Mouse (Mus musculus) layer of hippocampus, adult 9-10 months (tissue): ENCODE measurements around the gene Arhgap40.
A peak's percentile ranks its signal among the peaks of the same experiment; 100 is the strongest.

ENCODE experiments used
- DNase-seq: peaks from one replicate; pipeline ENCODE4 v3.0.0; 2022; ENCODE audit warnings: low spot score

Arhgap40 gene

DNA sequence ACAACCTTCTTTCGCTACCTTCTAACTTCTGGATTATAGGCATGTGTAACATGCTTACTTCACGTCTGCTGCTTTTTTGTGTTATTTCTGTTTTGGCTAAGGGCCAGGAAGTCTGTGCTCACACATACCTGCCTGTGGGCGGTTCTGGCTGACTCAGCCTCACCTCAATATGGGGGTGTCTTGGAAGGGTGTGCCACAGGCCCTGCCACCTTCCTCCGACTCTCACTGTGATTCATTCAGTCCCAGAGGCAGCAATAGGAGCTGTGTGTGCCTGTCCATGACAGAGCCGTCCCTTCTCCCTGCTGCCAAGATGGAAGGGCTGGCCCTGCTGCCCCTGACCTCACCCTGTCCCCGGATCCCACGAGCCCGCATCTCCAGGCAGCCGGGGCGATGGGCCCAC lies at the start of gene Arhgap40:
Gene Arhgap40 (plus strand): TSS at position 269 of the 400 bp plus-strand sequence.
- DNase-seq, result no peak

DNA sequence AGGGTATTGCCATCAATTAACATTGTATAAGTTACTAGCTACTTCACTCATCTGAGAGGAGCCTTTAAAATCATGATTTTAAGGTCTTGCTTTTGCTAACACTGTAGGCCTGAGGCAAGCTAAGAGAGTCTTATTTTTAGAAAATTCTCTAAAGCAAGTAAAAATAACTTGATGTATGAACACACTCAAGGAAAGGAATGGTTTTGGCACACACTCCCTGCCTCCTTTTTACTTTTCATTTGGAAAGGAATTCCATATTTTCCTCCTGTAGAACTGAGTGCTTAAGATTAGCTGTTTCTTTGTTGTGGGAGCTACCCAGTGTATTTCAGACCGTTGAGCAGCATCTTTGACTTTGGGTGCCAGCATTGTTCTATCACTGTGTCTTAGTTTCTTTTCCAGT lies 38.4 kb upstream of the Arhgap40 start:
- DNase-seq, result no peak

DNA sequence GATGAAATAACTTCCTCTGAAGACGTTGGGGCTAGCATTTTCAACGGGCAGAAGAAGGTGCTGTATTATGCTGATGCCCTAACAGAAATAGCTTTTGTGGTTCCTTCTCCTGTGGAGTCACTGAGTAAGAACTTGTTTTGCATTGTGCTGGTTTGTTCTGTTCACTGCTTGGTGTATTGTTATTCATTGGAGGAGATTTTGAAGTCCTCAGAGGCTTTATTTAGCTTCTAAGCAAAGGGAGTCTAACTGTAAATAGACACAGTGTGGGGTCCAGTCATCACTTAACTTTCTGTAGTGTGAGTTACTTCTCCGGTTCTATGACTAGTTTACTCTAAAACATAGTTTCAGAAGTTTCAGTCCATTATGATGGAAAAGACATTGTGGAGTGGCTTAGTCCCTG lies 35.0 kb upstream of the Arhgap40 start:
- no peak for DNase-seq

DNA sequence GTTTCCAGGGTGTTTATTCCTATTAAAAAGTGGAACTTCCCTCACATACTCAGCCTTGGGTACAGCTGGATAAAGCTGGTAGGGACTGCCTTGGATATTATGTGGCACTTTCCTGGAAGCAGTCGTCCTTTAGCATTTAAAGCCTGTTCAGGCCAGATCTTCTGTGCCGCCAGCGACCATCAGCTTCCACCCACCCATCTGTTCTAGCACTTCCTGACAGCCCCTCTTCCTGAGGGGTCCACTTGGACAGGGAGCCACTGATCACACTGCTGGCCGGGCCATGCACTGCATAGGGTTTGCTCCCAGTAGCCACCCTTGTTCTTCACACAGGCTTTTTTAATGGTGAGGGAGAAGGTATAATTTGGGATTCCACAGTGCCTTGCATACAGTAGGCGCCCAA lies 14.1 kb upstream of the Arhgap40 start:
- DNase-seq, result no peak

DNA sequence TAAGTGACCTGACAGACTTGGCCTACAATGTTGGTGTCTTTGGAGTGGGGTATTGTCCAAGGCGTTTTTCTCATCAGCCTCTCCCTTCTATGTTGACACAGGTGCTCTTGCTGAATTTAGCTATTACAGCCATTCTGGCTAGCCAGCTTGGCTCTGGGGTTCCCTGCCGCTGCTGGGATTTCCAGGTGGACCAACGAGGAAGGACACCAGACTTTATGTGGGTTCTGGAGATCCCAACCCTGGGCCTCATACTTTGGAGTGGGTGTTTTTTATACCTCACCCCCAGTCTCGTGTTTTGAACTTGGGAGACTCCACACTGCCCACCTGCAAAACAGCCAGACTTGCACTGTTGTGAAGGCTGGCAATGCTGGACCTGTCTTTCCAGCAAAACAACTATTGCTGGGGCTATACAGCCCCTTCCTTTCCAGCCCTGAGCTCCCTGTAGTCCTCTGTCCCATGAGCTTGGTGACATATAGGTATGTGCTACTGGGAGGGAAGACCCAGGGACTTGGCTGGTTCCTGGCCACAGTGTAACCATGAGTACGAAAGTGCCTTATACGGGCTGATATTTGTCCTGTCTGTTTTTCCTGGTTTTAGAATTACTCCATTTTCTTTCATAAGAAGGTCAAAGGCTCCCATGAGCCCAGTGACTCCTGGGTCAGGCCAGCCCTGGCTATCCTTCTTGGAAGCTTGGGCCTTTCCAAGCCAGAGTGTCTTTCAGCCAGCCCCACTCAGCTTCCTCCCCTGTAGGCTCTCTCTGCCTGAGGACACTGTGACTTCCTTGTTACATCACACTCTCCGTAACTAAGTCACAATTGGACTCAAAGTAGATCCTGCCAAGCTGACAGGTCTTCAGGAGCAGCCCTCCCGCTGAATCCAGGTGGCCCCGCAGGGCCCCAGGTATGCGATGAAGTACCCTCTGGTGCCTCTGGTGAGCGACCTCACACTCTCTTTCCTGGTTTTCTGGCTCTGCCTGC lies 10.5 kb upstream of the Arhgap40 start, which contains the start of gene Adig:
Gene Adig (plus strand): TSS at position 777 of the 977 bp plus-strand sequence.
- no peak for DNase-seq

DNA sequence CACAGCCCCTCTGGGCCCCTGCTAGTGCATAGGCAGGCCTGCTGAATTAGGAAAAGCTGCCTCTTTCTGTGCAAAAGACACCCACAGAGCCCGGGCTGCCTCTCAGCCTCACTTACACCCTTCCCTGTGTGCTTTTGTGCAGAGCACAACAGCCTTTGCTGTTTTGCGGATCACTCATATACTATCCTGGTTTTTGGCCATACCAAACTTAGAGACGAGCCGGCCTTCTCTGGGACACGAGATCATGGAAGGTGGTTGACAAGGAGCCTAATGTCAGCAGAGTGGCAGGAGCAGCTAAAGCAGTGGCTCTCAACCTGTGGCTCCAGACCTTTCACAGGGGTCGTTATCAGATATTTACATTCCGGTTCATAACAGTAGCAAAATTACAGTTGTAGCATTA lies 9.4 kb upstream of the Arhgap40 start:
- DNase-seq, result no peak

DNA sequence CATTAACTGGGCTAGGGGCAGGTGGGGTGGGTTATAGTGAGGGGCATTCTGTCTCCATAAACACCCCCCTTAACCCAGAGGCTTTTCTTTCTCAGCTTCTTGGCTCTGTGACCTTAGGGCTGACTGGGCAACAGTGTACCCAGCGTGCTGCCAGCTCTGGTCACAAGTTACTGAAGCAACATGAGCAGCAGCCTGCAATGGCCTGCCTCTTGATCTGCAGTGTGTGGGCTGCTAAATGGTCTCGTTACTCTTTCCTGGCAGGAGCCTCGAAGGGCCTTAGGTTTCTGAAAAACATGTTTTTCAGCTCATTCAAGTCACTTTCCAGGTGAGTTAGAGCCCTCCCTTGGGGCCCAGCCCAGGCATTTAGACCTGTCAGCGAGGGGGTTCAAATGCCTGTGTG lies 8.9 kb upstream of the Arhgap40 start:
- DNase-seq, result no peak

DNA sequence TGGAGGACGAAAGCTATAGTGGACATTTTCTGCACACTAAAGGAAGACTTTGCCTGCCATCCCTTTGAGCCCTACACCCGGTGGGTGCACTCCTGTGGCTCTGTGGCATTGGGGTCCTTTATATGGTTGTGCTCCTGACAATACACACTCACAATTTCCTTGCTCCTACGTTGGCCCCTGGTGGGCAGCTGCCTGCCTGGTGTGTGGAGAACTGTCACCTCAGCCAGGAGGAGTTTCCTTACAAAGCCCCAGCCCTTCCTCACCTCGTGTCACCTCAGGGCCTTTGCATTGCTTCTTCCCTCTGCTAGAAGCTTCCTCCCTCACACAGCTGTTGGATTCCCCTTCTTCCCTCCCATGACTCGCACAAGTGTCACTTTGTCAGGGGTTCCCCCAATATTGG lies 6.1 kb upstream of the Arhgap40 start:
- no peak for DNase-seq

DNA sequence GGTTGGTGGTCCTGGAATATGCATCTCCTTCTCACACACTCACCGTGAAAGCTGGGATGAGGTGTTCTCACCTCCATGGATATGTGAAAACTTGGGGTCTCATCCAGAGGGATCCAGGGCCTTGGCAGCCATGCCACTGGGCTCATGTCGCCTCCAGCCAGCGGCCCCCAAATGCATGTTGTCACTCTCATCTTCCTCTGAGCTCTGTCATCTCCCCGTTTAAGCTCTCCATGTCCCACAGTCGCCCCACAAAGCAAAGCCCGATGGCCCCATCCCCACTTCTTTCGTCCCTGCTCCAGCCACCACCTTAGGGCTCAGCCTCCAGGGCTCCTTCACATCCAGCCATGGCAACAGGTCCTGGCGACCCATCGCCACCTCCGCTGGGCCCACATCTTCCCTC lies 5.5 kb upstream of the Arhgap40 start:
- no peak for DNase-seq

DNA sequence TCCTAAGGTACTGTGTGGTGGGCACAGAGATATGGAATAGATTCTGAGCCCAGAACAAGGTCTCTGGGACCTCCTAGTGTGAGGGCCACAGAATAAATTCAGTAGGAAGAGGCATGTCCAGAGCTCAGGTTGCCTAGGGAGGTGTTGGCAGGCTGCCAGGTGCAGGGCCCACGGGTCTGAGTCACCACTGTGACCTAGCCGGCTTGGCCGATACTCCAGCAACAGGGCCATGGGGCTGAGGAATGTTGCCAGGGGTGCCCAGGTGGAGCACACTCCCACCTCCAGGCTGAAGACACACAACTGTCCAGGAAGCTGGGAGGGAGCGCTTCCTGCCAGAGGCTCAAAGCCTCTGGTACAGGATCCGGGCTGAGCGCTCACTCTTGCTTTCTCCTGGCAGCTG lies 1.9 kb upstream of the Arhgap40 start:
- DNase-seq, result no peak

DNA sequence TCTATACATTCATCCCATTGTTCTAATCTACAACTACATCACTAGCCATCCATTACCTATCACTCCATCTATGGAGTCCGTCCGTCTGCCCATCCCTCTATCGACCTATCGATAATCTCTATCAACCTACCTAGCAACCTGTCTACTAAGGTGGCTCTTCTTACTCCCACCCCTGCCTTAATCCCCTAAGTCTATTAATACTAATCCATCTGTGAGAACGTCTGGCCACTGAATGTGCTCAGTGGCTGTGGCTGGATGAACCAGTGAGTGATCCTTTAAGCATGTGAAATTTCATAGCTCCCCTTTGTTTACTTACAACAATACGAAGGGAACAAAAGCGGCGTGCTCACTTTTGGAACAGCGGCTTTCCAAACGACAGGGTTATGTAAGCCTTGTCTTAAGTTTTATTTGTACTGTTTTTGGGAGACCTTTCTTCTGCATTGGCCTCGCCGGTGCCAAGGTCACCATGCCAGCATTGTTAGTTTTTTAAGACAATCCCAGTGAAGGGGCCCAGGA lies 1.3 kb downstream of the Arhgap40 start:
- DNase-seq, result no peak

DNA sequence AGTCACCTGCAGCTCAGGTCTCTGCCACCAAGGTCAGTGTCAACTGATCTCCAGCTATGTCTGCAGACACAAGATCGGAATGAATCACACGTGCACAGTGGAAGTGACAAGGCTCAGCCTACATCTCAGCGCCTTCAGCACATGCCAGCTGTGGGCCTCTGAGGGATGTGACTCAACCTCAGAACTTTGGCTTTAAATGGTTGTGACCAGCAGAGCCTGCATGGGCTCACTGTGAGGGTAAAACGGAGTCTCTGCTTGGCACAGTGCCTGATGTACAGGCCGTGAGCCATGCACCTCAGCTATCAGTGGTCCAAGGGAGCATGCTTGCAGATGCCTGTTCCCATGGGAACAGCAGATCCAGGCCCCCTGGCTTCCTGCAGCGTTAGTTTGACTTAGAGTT lies 6.0 kb downstream of the Arhgap40 start:
- DNase-seq, result no peak

DNA sequence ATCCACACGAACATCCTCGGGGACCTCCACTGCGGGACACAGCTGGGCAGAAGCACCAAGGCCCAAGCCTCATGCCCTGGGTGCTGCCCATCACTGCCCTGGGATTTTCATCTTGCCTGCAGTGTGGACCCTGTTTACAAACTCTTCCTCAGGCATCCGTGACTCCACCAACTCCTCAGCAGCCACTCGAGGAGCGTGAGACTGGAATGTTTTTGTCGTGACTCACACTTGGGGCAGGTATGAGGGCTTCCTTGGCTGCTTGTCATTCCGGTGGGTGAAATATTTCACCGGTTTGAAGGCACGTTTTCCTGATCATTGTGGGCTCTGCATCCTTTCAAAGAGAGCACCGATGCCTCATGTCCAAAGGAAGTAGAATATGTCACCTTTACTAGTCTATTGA lies 6.5 kb downstream of the Arhgap40 start:
- DNase-seq, result no peak

DNA sequence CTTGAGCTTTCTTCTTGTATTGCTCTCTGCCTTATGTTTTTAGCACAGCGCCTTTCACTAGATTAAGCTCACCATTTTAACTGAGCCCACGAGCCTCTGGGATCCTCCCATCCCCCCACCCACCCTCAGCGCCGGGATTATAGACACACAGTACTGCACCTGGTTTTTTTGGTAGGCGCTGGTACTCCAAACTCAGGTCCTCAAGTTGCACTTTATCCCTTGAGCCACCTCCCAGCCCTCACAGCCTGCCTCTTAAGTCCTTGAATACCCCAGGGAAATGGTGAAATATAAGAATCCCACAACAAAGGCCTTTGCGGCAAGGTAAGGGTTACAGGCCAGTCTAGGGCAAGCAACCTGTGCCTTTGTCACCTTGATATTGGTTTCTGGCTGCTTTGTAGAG lies 7.2 kb downstream of the Arhgap40 start:
- no peak for DNase-seq

DNA sequence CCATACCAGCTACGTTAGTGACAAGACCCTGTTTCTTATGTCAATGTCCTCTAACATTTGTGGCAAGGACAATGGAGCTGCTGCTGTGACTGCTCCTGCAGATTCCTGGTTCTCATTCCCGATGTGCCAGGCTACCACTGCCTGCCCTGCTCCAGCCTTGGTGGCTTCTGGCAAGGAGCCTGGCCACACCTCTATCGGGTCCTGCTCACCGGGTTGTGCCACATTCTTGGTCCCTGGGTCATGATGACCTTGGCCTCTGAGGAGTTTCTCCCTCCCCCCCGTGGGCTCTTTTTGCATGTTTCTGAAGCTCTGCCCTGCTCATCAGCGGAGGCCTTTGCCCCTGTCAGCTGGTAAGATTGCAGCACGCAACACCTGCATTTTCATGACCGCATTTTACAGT lies 10.5 kb downstream of the Arhgap40 start:
- DNase-seq, result no peak

DNA sequence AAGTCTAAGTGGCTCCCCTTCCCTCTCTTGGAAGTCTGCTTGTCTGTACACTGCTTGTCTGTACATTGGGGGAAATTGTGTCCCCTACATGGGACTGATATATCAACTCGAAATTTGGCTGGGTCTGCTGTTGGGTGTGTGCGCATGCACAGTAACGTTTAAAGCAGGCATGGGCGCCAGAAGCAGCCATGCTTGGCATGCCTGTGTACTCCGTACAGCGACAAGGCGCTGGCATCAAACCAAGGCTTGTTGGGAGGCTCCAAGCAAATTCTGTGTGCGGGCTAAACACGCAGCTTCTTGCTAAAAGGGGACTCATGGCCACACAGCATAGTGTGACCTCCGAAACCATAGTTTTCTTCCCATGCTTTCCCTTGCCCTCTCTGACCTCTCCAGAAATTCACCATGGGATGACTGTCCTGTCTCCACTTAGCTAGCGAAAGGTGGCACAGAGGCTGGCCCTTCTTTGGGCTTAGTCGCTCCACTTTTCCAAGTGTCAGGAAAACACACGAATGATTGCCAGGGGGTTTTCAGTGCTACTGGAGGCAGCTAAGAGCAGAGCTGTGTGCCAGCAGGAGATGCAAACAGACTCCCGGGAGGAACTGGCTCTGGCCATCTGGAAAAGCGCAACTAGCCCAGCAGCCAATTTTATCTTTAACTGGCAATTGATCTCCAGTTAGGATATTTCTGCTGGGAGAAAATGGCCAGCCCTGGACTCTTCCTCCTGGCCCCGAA lies 11.7 kb downstream of the Arhgap40 start:
- DNase-seq, result no peak

DNA sequence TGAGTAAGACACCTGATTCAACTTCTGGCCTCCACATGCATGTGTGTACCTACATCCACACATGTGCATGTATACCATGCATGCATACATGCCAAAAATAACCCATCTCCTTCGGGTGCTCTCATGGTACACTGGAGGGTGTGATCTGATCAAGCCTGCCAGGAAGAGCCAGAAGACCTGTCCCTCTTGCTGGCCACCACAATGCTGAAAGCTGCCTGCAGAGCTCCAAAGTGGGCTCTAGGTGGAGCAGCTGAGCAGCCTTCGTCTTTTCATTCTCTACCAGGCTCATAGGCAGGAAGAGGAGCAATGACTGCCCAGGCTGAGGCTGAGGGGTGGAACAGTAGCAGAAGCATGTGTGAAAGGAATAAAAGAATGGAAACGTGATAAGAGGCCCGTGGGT lies 21.5 kb downstream of the Arhgap40 start:
- peak; percentile 36 for DNase-seq

DNA sequence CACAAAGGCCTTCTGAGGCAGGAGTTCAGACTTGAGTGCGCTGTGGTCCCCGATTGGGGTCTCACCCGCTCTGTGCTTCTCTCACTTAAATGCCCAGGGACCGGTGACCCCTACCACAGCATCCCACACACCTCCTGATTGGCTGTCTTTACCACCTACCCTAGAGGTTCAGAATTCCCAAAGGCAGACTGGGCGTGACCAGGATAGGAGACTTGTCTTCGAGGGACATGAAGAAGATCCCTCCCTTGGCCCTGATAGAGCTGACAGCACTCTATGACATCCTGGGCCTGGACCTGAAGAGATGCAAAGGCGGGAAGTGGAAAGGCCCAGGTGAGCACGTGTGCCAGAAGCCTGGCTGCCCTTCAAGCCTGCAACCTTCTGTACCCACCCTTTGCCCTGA lies 22.0 kb downstream of the Arhgap40 start:
- DNase-seq, result no peak

DNA sequence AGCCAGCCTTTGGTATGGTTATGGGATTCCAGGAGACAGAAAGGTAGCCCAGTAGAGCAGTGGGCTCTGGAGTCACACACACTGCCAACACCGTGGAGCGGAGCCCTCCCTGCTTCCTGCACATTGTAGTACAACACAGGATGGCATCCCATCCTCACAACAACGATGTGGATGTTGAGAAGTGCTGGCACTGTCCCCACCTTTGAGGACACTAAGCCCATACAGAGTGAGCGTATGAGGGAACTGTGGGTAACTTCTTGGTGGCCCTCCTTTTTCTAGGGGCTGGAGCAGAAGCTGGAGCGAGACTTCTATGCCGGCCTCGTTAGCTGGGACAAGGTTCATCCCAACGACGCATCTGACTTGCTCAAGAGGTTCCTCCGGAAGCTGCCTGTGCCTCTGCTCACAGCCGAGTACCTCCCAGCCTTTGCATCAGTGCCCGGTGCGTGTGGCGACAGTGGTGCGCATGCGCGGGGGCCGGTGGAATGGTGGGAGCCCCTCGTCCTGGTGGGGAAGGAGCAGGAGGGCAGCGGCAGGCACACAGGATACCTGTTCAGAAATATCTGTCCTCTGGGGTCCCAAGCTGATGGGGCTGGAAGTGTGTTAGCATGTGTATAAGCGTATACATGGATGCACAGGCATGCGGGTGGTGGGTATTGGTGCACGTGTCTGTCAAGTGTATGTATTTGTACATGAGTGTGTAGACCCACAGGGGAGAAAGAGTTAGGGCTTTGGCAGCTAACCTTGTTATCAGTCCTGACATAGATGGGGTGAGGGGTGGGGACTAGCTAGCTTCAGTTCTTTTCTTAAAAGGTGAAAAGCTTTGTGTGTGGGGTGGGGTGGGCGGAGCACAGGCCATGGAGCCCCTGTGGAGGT lies 27.1 kb downstream of the Arhgap40 start:
- no peak for DNase-seq

DNA sequence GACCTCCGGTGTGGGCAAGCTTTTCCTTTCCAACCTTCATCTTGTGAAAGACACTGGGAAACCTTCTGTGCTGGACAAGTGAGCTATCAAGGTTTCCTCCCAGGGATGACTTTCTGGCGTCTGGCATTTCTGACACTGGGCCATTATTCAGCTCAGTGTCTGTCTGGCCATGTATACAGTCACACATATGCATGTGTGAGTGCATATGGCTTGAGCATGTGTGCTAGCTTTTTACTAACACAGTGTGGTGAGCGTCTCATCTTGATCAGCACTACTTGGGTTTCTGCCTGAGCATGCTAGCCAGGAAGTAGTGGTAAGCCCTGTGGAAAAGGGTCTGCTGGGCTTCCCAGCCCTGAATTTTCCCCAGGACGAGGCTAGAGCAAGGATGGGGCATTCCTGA lies 28.7 kb downstream of the Arhgap40 start:
- DNase-seq, result no peak

DNA sequence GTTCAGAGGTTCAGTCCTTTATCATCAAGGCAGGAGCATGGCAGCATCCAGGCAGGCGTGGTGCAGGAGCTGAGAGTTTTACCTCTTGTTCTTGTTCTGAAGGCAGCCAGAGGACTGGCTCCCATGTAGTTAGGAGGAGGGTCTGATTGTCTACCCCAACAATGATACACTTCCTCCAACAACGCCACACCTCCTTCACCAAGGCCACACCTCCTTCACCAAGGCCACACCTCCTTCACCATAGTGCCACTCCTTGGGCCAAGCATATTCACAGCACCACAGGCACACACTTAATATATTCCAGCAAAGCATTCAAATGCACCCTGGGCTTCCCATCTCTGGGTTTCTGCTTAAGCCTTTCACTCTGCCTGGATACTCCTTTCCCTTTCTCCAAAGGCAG lies 32.7 kb downstream of the Arhgap40 start:
- no peak for DNase-seq

DNA sequence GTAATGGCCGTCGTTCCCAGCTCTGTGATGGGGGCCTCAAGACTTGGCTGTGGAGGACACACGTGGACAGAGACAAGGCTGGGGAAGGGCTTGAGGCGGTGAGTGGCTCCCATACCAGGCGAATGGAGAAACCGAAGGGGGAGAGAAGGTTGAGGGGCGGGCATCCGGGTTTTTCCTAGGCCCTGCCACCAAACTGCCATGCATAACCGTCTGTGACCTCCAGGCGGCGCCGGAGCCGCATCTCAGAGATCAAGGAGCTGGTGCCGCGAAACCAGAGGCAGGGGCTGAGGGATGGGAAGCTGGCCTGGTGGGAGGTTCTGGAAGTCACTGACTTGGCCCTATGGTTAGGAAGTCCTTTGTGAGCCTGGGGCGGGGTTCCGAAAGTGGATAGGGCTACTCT lies 34.2 kb downstream of the Arhgap40 start:
- DNase-seq, result peak; percentile 62
